ENCODE assay signal across 31 mouse cellular contexts in genomic region chr16:81309215-81309614, GRCm38 (mm10).
"Had no signal": no experiment of that assay in that cellular context is flagged by ENCODE, and none has a peak within 500 bp of the region (broad histone marks: within the 10 kb centered on the region; RNA-seq: fewer than 3 reads in every experiment).

No protein-coding gene starts in this region.

- H3K9ac ChIP-seq: limb, embryonic 12.5 days; limb, embryonic 13.5 days; limb, embryonic 15.5 days; liver, embryonic 12.5 days; liver, embryonic 13.5 days; liver, embryonic 14.5 days; liver, embryonic 15.5 days; liver, postnatal 0 days; lung, embryonic 14.5 days; lung, embryonic 15.5 days; midbrain, embryonic 12.5 days; midbrain, embryonic 13.5 days; midbrain, embryonic 15.5 days; neural tube, embryonic 12.5 days had no signal

- ATAC-seq: liver, embryonic 12.5 days; liver, postnatal 0 days; lung, postnatal 0 days; midbrain, embryonic 13.5 days; midbrain, embryonic 15.5 days; midbrain, embryonic 16.5 days had no signal

- H3K4me3 ChIP-seq: limb, embryonic 10.5 days; limb, embryonic 12.5 days; limb, embryonic 13.5 days; limb, embryonic 15.5 days; liver, embryonic 12.5 days; liver, embryonic 13.5 days; liver, embryonic 15.5 days; lung, embryonic 15.5 days; megakaryocyte, embryonic 14.5 days; midbrain, embryonic 10.5 days; midbrain, embryonic 12.5 days; midbrain, embryonic 13.5 days; midbrain, embryonic 15.5 days; myocyte; neural tube, embryonic 12.5 days had no signal

- H3K27me3 ChIP-seq: limb, embryonic 12.5 days; limb, embryonic 13.5 days; limb, embryonic 15.5 days; liver, embryonic 12.5 days; liver, embryonic 13.5 days; liver, embryonic 15.5 days; lung, embryonic 15.5 days; megakaryocyte, embryonic 14.5 days; midbrain, embryonic 12.5 days; midbrain, embryonic 13.5 days; midbrain, embryonic 15.5 days; neural tube, embryonic 12.5 days had no signal

- H3K4me1 ChIP-seq: limb, embryonic 10.5 days; limb, embryonic 12.5 days; limb, embryonic 13.5 days; limb, embryonic 15.5 days; liver, embryonic 12.5 days; liver, embryonic 13.5 days; liver, embryonic 15.5 days; lung, embryonic 15.5 days; megakaryocyte, embryonic 14.5 days; midbrain, embryonic 10.5 days; midbrain, embryonic 12.5 days; midbrain, embryonic 13.5 days; midbrain, embryonic 15.5 days; neural tube, embryonic 12.5 days had no signal

- H3K36me3 ChIP-seq: limb, embryonic 10.5 days; limb, embryonic 12.5 days; limb, embryonic 13.5 days; limb, embryonic 15.5 days; liver, embryonic 12.5 days; liver, embryonic 13.5 days; liver, embryonic 15.5 days; lung, embryonic 15.5 days; midbrain, embryonic 10.5 days; midbrain, embryonic 12.5 days; midbrain, embryonic 13.5 days; midbrain, embryonic 15.5 days; neural tube, embryonic 12.5 days had no signal

- H3K27ac ChIP-seq: limb, embryonic 10.5 days; limb, embryonic 12.5 days; limb, embryonic 13.5 days; limb, embryonic 15.5 days; liver, embryonic 12.5 days; liver, embryonic 13.5 days; liver, embryonic 14.5 days; liver, embryonic 15.5 days; lung, embryonic 15.5 days; macrophage; midbrain, embryonic 10.5 days; midbrain, embryonic 12.5 days; midbrain, embryonic 13.5 days; midbrain, embryonic 15.5 days; neural tube, embryonic 12.5 days had no signal

- DNase-seq: left cerebral cortex, postnatal 4 days; liver; liver, embryonic 13.5 days; liver, postnatal 0 days; lung, adult 18-20 months; lung, adult 2 months; lung, embryonic 14.5 days; lung, postnatal 10 days; lung, postnatal 14 days; lung, postnatal 36 days; lung, postnatal 4 days had no signal

- H3K4me2 ChIP-seq: limb, embryonic 12.5 days; limb, embryonic 13.5 days; limb, embryonic 15.5 days; liver, embryonic 11.5 days; liver, embryonic 12.5 days; liver, embryonic 13.5 days; liver, embryonic 15.5 days; lung, embryonic 14.5 days; lung, embryonic 15.5 days; midbrain, embryonic 11.5 days; midbrain, embryonic 12.5 days; midbrain, embryonic 13.5 days; midbrain, embryonic 15.5 days; neural tube, embryonic 12.5 days had no signal

- H3K9me3 ChIP-seq: limb, embryonic 10.5 days; limb, embryonic 12.5 days; limb, embryonic 13.5 days; limb, embryonic 15.5 days; liver, embryonic 12.5 days; liver, embryonic 13.5 days; liver, embryonic 15.5 days; lung, embryonic 15.5 days; megakaryocyte, embryonic 14.5 days; midbrain, embryonic 10.5 days; midbrain, embryonic 12.5 days; midbrain, embryonic 13.5 days; midbrain, embryonic 15.5 days; neural tube, embryonic 12.5 days had no signal
